22 mouse cellular contexts compared by ENCODE assay signal in genomic region chr12:24924003-24924402, GRCm38 (mm10). TPM values are rescaled to one million over a fixed set of nuclear protein-coding genes. Genes with fewer than 3 reads are reported as not detected.
DNase-seq lines count a peak whose midpoint lies in the region; ATAC-seq and TF ChIP-seq lines count a peak whose summit lies in the region.
"Had no signal": no experiment of that assay in that cellular context is flagged by ENCODE, and none has a peak within 500 bp of the region (broad histone marks: within the 10 kb centered on the region; RNA-seq: fewer than 3 reads in every experiment).

No protein-coding gene starts in this region.

- WGBS in liver, embryonic 11.5 days, result 50% methylated on average over 4 of the region's 4 CpGs
- WGBS in liver, embryonic 14.5 days (ENCODE audit: insufficient replicate concordance), result 27% methylated on average over 4 of the region's 4 CpGs
- WGBS in lung, postnatal 0 days, result 68% methylated on average over 4 of the region's 4 CpGs
- 89% methylated on average over 4 of the region's 4 CpGs for WGBS in hindbrain, embryonic 13.5 days

- no peak for TF ChIP-seq CTCF in liver, embryonic 14.5 days (IDR thresholded peaks at IDR 0.05; ENCODE audit: low read depth)
- TF ChIP-seq CTCF in lung, postnatal 0 days (IDR thresholded peaks at IDR 0.05), result no peak

- 0 out of 2 replicates have a peak, but pooled peaks have one; percentile 54 for ATAC-seq in liver, embryonic 11.5 days (replicated peaks; ENCODE audit: low FRiP score)
- ATAC-seq in liver, embryonic 14.5 days (ENCODE audit: insufficient read depth), result peak; percentile 56; the same call in 1 of the 2 replicates
- ATAC-seq in megakaryocyte progenitor cell, adult 5-6 weeks (replicated peaks; ENCODE audit: poor library complexity), result peak; percentile 68
- ATAC-seq in lung, postnatal 0 days, result no peak
- no peak for ATAC-seq in hindbrain, embryonic 13.5 days (ENCODE audit: low FRiP score)
- ATAC-seq: activated CD4-positive, CD25-positive, alpha-beta regulatory T cell, adult 4 months; forebrain, embryonic 14.5 days; forebrain, postnatal 0 days; hindbrain, embryonic 16.5 days had no signal

- no peak overlapping the region for H3K27ac ChIP-seq in liver, embryonic 11.5 days (ENCODE audit: low read depth, low read length)
- H3K27ac ChIP-seq in liver, embryonic 14.5 days, result no peak overlapping the region
- no peak overlapping the region for H3K27ac ChIP-seq in lung, postnatal 0 days (ENCODE audit: low read length)
- no peak overlapping the region for H3K27ac ChIP-seq in hindbrain, embryonic 13.5 days
- H3K27ac ChIP-seq: embryonic facial prominence, embryonic 12.5 days; embryonic facial prominence, embryonic 15.5 days; gastrocnemius, adult 2 months; hindbrain, embryonic 12.5 days had no signal

- H3K4me1 ChIP-seq in liver, embryonic 11.5 days (replicated peaks; ENCODE audit: control insufficient read depth, insufficient read depth, low read length), result peaks cover 3% of the 10 kb centered on the region; the same call in 1 of the 2 replicates
- H3K4me1 ChIP-seq in liver, embryonic 14.5 days (replicated peaks; ENCODE audit: control insufficient read depth in 2 of 2, insufficient read depth in 2 of 2, low read length in 1 of 2), result peaks cover 4 to 6% of the 10 kb centered on the region in 2 experiments
- 0 out of 2 replicates have a peak, but pooled peaks cover 7% of the 10 kb centered on the region for H3K4me1 ChIP-seq in lung, postnatal 0 days (ENCODE audit: insufficient read depth, low read depth, low read length)
- peaks cover 36% of the 10 kb centered on the region for H3K4me1 ChIP-seq in hindbrain, embryonic 13.5 days (replicated peaks)
- H3K4me1 ChIP-seq: embryonic facial prominence, embryonic 15.5 days had no signal

- TF ChIP-seq EP300 in liver, embryonic 14.5 days (IDR thresholded peaks at IDR 0.05; ENCODE audit: low read depth), result peak; percentile 75
- no peak for TF ChIP-seq EP300 in lung, postnatal 0 days (IDR thresholded peaks at IDR 0.05)

- H3K4me2 ChIP-seq in liver, embryonic 11.5 days, result no peak overlapping the region
- no peak overlapping the region for H3K4me2 ChIP-seq in liver, embryonic 14.5 days (ENCODE audit: low read depth)
- no peak overlapping the region for H3K4me2 ChIP-seq in lung, postnatal 0 days (replicated peaks; ENCODE audit: low read depth, low read length)
- H3K4me2 ChIP-seq in hindbrain, embryonic 13.5 days, result no peak overlapping the region
- H3K4me2 ChIP-seq: embryonic facial prominence, embryonic 12.5 days; embryonic facial prominence, embryonic 15.5 days; heart, embryonic 11.5 days; hindbrain, embryonic 12.5 days had no signal

- no peaks in the 10 kb centered on the region for H3K27me3 ChIP-seq in liver, embryonic 11.5 days (replicated peaks; ENCODE audit: control insufficient read depth, insufficient read depth, low read length)
- H3K27me3 ChIP-seq in liver, embryonic 14.5 days (ENCODE audit: control insufficient read depth, insufficient read depth, low read length), result no peaks in the 10 kb centered on the region; the same call in 1 of the 2 replicates
- no peaks in the 10 kb centered on the region for H3K27me3 ChIP-seq in lung, postnatal 0 days (replicated peaks; ENCODE audit: insufficient read depth, low read length)
- H3K27me3 ChIP-seq in hindbrain, embryonic 13.5 days, result no peaks in the 10 kb centered on the region
- H3K27me3 ChIP-seq: embryonic facial prominence, embryonic 12.5 days; embryonic facial prominence, embryonic 15.5 days; hindbrain, embryonic 12.5 days had no signal

- no peak overlapping the region for H3K9ac ChIP-seq in liver, embryonic 11.5 days (ENCODE audit: low read depth, low read length)
- no peak overlapping the region for H3K9ac ChIP-seq in liver, embryonic 14.5 days (replicated peaks)
- H3K9ac ChIP-seq in lung, postnatal 0 days (replicated peaks; ENCODE audit: low read depth), result no peak overlapping the region
- H3K9ac ChIP-seq in hindbrain, embryonic 13.5 days, result no peak overlapping the region
- H3K9ac ChIP-seq: embryonic facial prominence, embryonic 12.5 days; embryonic facial prominence, embryonic 15.5 days; forebrain, postnatal 0 days; hindbrain, embryonic 12.5 days had no signal

- DNase-seq in liver, embryonic 11.5 days (ENCODE audit: low spot score), result no peak
- DNase-seq in liver, result no peak
- peak in 2 of 3 experiments; percentile 23 to 50 for DNase-seq in liver, embryonic 14.5 days (ENCODE audit: low read depth in 3 of 3, low spot score in 3 of 3)
- no peak for DNase-seq in adrenal gland, postnatal 36 days
- no peak for DNase-seq in lung, postnatal 0 days (ENCODE audit: low spot score)
- DNase-seq: adrenal gland, adult 8-10 months; adrenal gland, postnatal 25 days; cerebellum, adult 18-20 months; cerebellum, adult 9-10 months; cerebellum, postnatal 14 days; forebrain, postnatal 0 days; gastrocnemius, adult 2 months; gastrocnemius, postnatal 14 days had no signal

- no peaks in the 10 kb centered on the region for H3K9me3 ChIP-seq in liver, embryonic 11.5 days (ENCODE audit: control insufficient read depth, low read length)
- no peaks in the 10 kb centered on the region for H3K9me3 ChIP-seq in liver, embryonic 14.5 days (ENCODE audit: control insufficient read depth, low read length)
- H3K9me3 ChIP-seq in lung, postnatal 0 days (ENCODE audit: low read length), result no peaks in the 10 kb centered on the region
- H3K9me3 ChIP-seq in hindbrain, embryonic 13.5 days, result no peaks in the 10 kb centered on the region
- H3K9me3 ChIP-seq: embryonic facial prominence, embryonic 12.5 days; embryonic facial prominence, embryonic 15.5 days; hindbrain, embryonic 12.5 days had no signal

- no peak overlapping the region for H3K4me3 ChIP-seq in liver, embryonic 11.5 days (ENCODE audit: low read depth, low read length)
- H3K4me3 ChIP-seq in liver, embryonic 14.5 days (ENCODE audit: insufficient read depth in 1 of 2, low read depth in 2 of 2, low read length in 2 of 2), result no peak overlapping the region
- H3K4me3 ChIP-seq in lung, postnatal 0 days (ENCODE audit: low read depth, low read length), result no peak overlapping the region
- H3K4me3 ChIP-seq in hindbrain, embryonic 13.5 days, result no peak overlapping the region
- H3K4me3 ChIP-seq: embryonic facial prominence, embryonic 12.5 days; embryonic facial prominence, embryonic 15.5 days; gastrocnemius, adult 2 months; hindbrain, embryonic 12.5 days had no signal

- H3K36me3 ChIP-seq in liver, embryonic 11.5 days (ENCODE audit: control insufficient read depth, insufficient read depth, low read length), result no peaks in the 10 kb centered on the region
- H3K36me3 ChIP-seq in liver, embryonic 14.5 days (replicated peaks; ENCODE audit: control insufficient read depth, insufficient read depth, low read depth), result no peaks in the 10 kb centered on the region
- no peaks in the 10 kb centered on the region for H3K36me3 ChIP-seq in lung, postnatal 0 days (ENCODE audit: insufficient read depth, low read length)
- peaks cover 3% of the 10 kb centered on the region; the same call in 1 of the 2 replicates for H3K36me3 ChIP-seq in hindbrain, embryonic 13.5 days
- H3K36me3 ChIP-seq: embryonic facial prominence, embryonic 15.5 days; hindbrain, embryonic 12.5 days had no signal

RNA-seq across cellular contexts. Expression of gene Kidins220, which starts 50.7 kb away (rescaled TPM):
- 22.8 and 23.7 TPM in 2 replicates for polyA plus RNA-seq in liver, embryonic 11.5 days (2014; fragmentation: Nextera tagmentation; extraction: Ambion mirVana)
- 7.1 and 9.4 TPM in 2 replicates for polyA plus RNA-seq in liver, embryonic 14.5 days (2012; rRNA removed)
- polyA plus RNA-seq in liver, embryonic 14.5 days (2014; fragmentation: Nextera tagmentation; extraction: Ambion mirVana), result 7.9 and 9.4 TPM in 2 replicates
- 29.2 and 29.4 TPM in 2 replicates for total RNA-seq in megakaryocyte progenitor cell, adult 5-6 weeks (2015)
- total RNA-seq in megakaryocyte progenitor cell, adult 5-6 weeks (2017), result 48.5 and 69.9 TPM in 2 replicates
- 10 to 100 TPM; 88.7 to 95.4 TPM for total RNA-seq in adrenal gland, postnatal 36 days (2021)
- polyA plus RNA-seq in lung, postnatal 0 days (2015; fragmentation: Nextera tagmentation; extraction: Ambion mirVana), result 13.6 and 14.0 TPM in 2 replicates
- 121 and 126 TPM in 2 replicates for polyA plus RNA-seq in hindbrain, embryonic 13.5 days (2015; fragmentation: Nextera tagmentation; extraction: Ambion mirVana)

Comparison
In these comparisons a context has a peak if more than half of its experiments do, and no peak if none do; other contexts are left out.
1. DNase-seq: peak in liver, embryonic 14.5 days (2 of 3); none in liver, embryonic 11.5 days (single experiment), liver (single experiment), adrenal gland, postnatal 36 days (0 of 2) and lung, postnatal 0 days (single experiment).
2. ATAC-seq: peak in liver, embryonic 11.5 days (single experiment), liver, embryonic 14.5 days (single experiment) and megakaryocyte progenitor cell, adult 5-6 weeks (single experiment); none in lung, postnatal 0 days (single experiment) and hindbrain, embryonic 13.5 days (single experiment).